Mouse (Mus musculus): Measurements from ENCODE around the gene Grid1. TPM values are rescaled to one million over a fixed set of nuclear protein-coding genes. Genes with fewer than 3 reads are reported as not detected.

Grid1 gene
- polyA plus RNA-seq, 1 experiment from 2014 or later = 0.91 TPM

DNA sequence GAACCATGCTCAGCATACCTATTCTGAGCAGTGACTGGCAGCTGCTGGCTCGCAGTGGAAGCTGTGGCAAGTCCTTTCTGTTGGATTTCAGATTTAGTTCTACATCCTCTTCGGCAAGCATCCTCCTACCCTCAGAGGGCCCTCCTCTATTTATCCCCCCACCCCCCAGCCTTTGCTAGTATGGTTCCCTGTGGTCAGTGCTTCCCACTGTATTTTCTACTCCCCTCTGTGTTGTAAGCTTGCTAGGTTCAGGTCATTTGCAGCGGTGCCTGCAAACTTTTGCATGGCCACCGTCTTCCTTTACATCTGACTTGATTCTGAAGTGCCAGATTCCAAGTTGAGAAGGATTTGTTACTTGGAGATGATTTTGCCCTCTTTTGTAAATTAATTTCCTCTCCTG, 378.5 kb downstream of the Grid1 start:
- TF ChIP-seq CTCF (IDR thresholded peaks at IDR 0.05; ENCODE audit: low read depth) = no peak
- Histone ChIP-seq H3K27ac (no peak overlapping the region), H3K9me3 (replicated peaks; ENCODE audit: low read length) (no peaks in the 10 kb centered on the region), H3K36me3 (ENCODE audit: insufficient read depth, low read length) (no peaks in the 10 kb centered on the region), H3K27me3 (ENCODE audit: insufficient read depth, low read length) (no peaks in the 10 kb centered on the region), H3K9ac (ENCODE audit: low read depth, low read length) (no peak overlapping the region), H3K4me1 (replicated peaks; ENCODE audit: insufficient read depth, low read length) (no peaks in the 10 kb centered on the region), H3K4me3 (replicated peaks; ENCODE audit: low read depth, low read length) (no peak overlapping the region), H3K4me2 (ENCODE audit: low read length) (no peak overlapping the region)
- no peak for ATAC-seq (replicated peaks; ENCODE audit: low FRiP score, low read depth)
- no peak for DNase-seq (ENCODE audit: low spot score)
- WGBS = 77% methylated on average over 4 of the region's 4 CpGs

- H3K27ac ChIP-seq = no peak overlapping the region
- H3K4me2 ChIP-seq (ENCODE audit: low read length) = no peak overlapping the region
- DNase-seq (ENCODE audit: low spot score) (no peak), ATAC-seq (replicated peaks; ENCODE audit: low FRiP score, low read depth) (no peak)
- no peak overlapping the region for H3K4me3 ChIP-seq (replicated peaks; ENCODE audit: low read depth, low read length)
- H3K27me3 ChIP-seq (ENCODE audit: insufficient read depth, low read length) = no peaks in the 10 kb centered on the region
- no peaks in the 10 kb centered on the region for H3K4me1 ChIP-seq (replicated peaks; ENCODE audit: insufficient read depth, low read length)
- no peaks in the 10 kb centered on the region for H3K36me3 ChIP-seq (ENCODE audit: insufficient read depth, low read length)
- H3K9me3 ChIP-seq (replicated peaks; ENCODE audit: low read length) = no peaks in the 10 kb centered on the region
- H3K9ac ChIP-seq (ENCODE audit: low read depth, low read length) = no peak overlapping the region
- WGBS = 75% methylated on average over 6 of the region's 6 CpGs
- TF ChIP-seq CTCF (IDR thresholded peaks at IDR 0.05; ENCODE audit: low read depth) = no peak
Measured at GRCm38 (mm10) chr14:35198899-35199298, 379.0 kb downstream of the Grid1 start.

GRCm38 (mm10) chr14:35209444-35209843, 389.5 kb downstream of the Grid1 start:
- H3K9me3 ChIP-seq (replicated peaks; ENCODE audit: low read length) = no peaks in the 10 kb centered on the region
- WGBS = 63% methylated on average over 6 of the region's 6 CpGs
- no peaks in the 10 kb centered on the region for H3K4me1 ChIP-seq (replicated peaks; ENCODE audit: insufficient read depth, low read length)
- no peaks in the 10 kb centered on the region for H3K36me3 ChIP-seq (ENCODE audit: insufficient read depth, low read length)
- H3K9ac ChIP-seq (ENCODE audit: low read depth, low read length) = no peak overlapping the region
- H3K4me3 ChIP-seq (replicated peaks; ENCODE audit: low read depth, low read length) = no peak overlapping the region
- ATAC-seq (replicated peaks; ENCODE audit: low FRiP score, low read depth) = no peak
- H3K27ac ChIP-seq = no peak overlapping the region
- H3K4me2 ChIP-seq (ENCODE audit: low read length) = no peak overlapping the region
- TF ChIP-seq CTCF (IDR thresholded peaks at IDR 0.05; ENCODE audit: low read depth) = no peak
- no peaks in the 10 kb centered on the region for H3K27me3 ChIP-seq (ENCODE audit: insufficient read depth, low read length)
- no peak for DNase-seq (ENCODE audit: low spot score)

DNA sequence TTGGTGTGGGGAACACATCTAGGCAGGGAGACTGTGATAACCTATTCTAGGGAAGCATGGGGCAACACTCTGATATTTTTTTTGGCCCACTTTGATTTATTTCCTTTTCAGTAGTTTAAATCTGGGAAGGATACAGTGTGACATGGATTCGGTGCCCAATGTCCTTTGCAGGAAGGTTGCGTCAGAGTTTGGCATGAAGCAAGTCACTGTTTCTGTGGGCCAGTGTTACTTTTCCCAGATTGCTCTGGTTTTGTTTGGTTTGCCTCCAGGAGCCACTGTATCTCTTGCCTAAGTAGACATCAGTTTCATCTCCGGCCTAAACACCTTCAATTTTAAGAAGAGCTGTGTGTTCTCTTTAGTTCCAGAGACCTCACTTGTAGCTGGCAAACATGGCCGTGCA, 399.1 kb downstream of the Grid1 start:
- H3K9ac ChIP-seq (ENCODE audit: low read depth, low read length) = no peak overlapping the region
- no peaks in the 10 kb centered on the region for H3K4me1 ChIP-seq (replicated peaks; ENCODE audit: insufficient read depth, low read length)
- TF ChIP-seq CTCF (IDR thresholded peaks at IDR 0.05; ENCODE audit: low read depth) = no peak
- 90% methylated on average over 4 of the region's 4 CpGs for WGBS
- H3K27me3 ChIP-seq (ENCODE audit: insufficient read depth, low read length) = no peaks in the 10 kb centered on the region
- H3K36me3 ChIP-seq (ENCODE audit: insufficient read depth, low read length) = no peaks in the 10 kb centered on the region
- no peak for ATAC-seq (replicated peaks; ENCODE audit: low FRiP score, low read depth)
- no peaks in the 10 kb centered on the region for H3K9me3 ChIP-seq (replicated peaks; ENCODE audit: low read length)
- H3K27ac ChIP-seq = no peak overlapping the region
- H3K4me3 ChIP-seq (replicated peaks; ENCODE audit: low read depth, low read length) = no peak overlapping the region
- no peak overlapping the region for H3K4me2 ChIP-seq (ENCODE audit: low read length)
- no peak for DNase-seq (ENCODE audit: low spot score)

GRCm38 (mm10) chr14:35222196-35222595, 402.3 kb downstream of the Grid1 start:
- no peak for TF ChIP-seq CTCF (IDR thresholded peaks at IDR 0.05; ENCODE audit: low read depth)
- H3K4me2 ChIP-seq (ENCODE audit: low read length) = no peak overlapping the region
- no peaks in the 10 kb centered on the region for H3K36me3 ChIP-seq (ENCODE audit: insufficient read depth, low read length)
- no peaks in the 10 kb centered on the region for H3K27me3 ChIP-seq (ENCODE audit: insufficient read depth, low read length)
- no peaks in the 10 kb centered on the region for H3K9me3 ChIP-seq (replicated peaks; ENCODE audit: low read length)
- H3K4me3 ChIP-seq (replicated peaks; ENCODE audit: low read depth, low read length) = no peak overlapping the region
- no peak overlapping the region for H3K27ac ChIP-seq
- no peak overlapping the region for H3K9ac ChIP-seq (ENCODE audit: low read depth, low read length)
- no peak for DNase-seq (ENCODE audit: low spot score)
- WGBS = 55% methylated on average over 2 of the region's 2 CpGs
- no peaks in the 10 kb centered on the region for H3K4me1 ChIP-seq (replicated peaks; ENCODE audit: insufficient read depth, low read length)
- ATAC-seq (replicated peaks; ENCODE audit: low FRiP score, low read depth) = no peak

- no peak overlapping the region for H3K27ac ChIP-seq
- H3K9me3 ChIP-seq (replicated peaks; ENCODE audit: low read length) = no peaks in the 10 kb centered on the region
- DNase-seq (ENCODE audit: low spot score) (no peak), ATAC-seq (replicated peaks; ENCODE audit: low FRiP score, low read depth) (no peak)
- TF ChIP-seq CTCF (IDR thresholded peaks at IDR 0.05; ENCODE audit: low read depth) = no peak
- H3K4me1 ChIP-seq (replicated peaks; ENCODE audit: insufficient read depth, low read length) = no peaks in the 10 kb centered on the region
- H3K36me3 ChIP-seq (ENCODE audit: insufficient read depth, low read length) = no peaks in the 10 kb centered on the region
- no peak overlapping the region for H3K4me2 ChIP-seq (ENCODE audit: low read length)
- no peak overlapping the region for H3K4me3 ChIP-seq (replicated peaks; ENCODE audit: low read depth, low read length)
- no peaks in the 10 kb centered on the region for H3K27me3 ChIP-seq (ENCODE audit: insufficient read depth, low read length)
- WGBS = 84% methylated on average over 5 of the region's 5 CpGs
- no peak overlapping the region for H3K9ac ChIP-seq (ENCODE audit: low read depth, low read length)
Measured at GRCm38 (mm10) chr14:35227581-35227980, 407.7 kb downstream of the Grid1 start.

DNA sequence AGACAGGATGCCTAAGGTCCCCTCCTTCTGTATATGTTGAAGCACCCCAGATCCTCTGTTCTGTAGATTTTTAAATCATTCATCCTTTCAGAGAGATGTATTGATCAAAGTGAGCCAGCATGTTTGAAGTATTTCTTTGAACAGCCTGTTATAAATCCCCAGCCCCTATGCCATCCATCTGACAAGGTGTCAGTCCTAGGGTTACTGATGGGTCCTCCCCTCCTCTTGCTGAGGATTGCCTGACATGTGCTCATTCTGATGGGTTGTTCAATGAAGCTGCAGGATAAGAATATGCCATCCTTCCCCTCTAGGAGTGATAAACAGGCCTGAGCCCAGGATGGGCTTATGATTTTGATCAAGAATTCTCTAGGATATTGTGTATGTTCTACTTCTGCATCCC, 411.5 kb downstream of the Grid1 start:
- Histone ChIP-seq H3K27ac (no peak overlapping the region), H3K4me1 (replicated peaks; ENCODE audit: insufficient read depth, low read length) (no peaks in the 10 kb centered on the region), H3K4me2 (ENCODE audit: low read length) (no peak overlapping the region), H3K27me3 (ENCODE audit: insufficient read depth, low read length) (no peaks in the 10 kb centered on the region), H3K9ac (ENCODE audit: low read depth, low read length) (no peak overlapping the region), H3K9me3 (replicated peaks; ENCODE audit: low read length) (no peaks in the 10 kb centered on the region), H3K4me3 (replicated peaks; ENCODE audit: low read depth, low read length) (no peak overlapping the region), H3K36me3 (ENCODE audit: insufficient read depth, low read length) (no peaks in the 10 kb centered on the region)
- DNase-seq (ENCODE audit: low spot score) (no peak), ATAC-seq (replicated peaks; ENCODE audit: low FRiP score, low read depth) (no peak)
- TF ChIP-seq CTCF (IDR thresholded peaks at IDR 0.05; ENCODE audit: low read depth) = no peak
